Mouse (Mus musculus): Measurements from ENCODE around the gene Gm20431. TPM values are rescaled to one million over a fixed set of nuclear protein-coding genes. Genes with fewer than 3 reads are reported as not detected.
"Not testable (repeated sequence)": the region's sequence is repeated elsewhere in the genome, so short reads cannot be mapped to it uniquely, and the experiment has no call there.

The Gm20431 gene
- polyA plus RNA-seq, 1 experiment = 15.1 TPM

DNA sequence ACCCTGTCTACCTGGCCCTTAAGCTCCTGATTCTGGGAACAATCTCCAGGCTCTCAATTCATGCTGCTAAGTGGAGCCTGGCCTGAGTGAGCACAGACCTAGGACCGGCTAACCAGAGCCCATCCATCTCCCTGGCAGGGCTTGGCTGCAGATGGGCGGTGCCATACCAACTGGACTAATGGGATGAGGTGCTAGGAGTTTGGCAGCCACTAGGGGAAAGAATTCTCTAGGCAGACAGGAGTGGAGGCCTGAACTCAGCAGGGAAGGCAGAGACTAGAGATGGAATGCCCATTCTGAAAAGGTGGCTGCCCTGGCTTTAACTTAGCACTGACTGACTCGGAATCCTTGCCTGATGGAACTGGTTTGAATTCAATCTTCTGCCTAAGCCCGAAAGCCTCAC lies 14.9 kb downstream of the Gm20431 start:
- 51% methylated on average over 4 of the region's 4 CpGs for WGBS
- Histone ChIP-seq H3K27me3 (ENCODE audit: control insufficient read depth, insufficient read depth, low read length) (no peaks in the 10 kb centered on the region), H3K4me3 (replicated peaks; ENCODE audit: insufficient read depth, low read depth, low read length) (no peak overlapping the region), H3K27ac (ENCODE audit: insufficient read depth, low read length) (no peak overlapping the region), H3K4me1 (ENCODE audit: control insufficient read depth, insufficient read depth, low read length) (0 out of 2 replicates have a peak, but pooled peaks cover 4% of the 10 kb centered on the region)
- DNase-seq = no peak
- TF ChIP-seq POLR2A (IDR thresholded peaks at IDR 0.05; ENCODE audit: borderline replicate concordance, insufficient read depth, low read length) (no peak), CTCF (IDR thresholded peaks at IDR 0.05; ENCODE audit: borderline replicate concordance, insufficient read depth, low read depth, low read length) (no peak)

DNA sequence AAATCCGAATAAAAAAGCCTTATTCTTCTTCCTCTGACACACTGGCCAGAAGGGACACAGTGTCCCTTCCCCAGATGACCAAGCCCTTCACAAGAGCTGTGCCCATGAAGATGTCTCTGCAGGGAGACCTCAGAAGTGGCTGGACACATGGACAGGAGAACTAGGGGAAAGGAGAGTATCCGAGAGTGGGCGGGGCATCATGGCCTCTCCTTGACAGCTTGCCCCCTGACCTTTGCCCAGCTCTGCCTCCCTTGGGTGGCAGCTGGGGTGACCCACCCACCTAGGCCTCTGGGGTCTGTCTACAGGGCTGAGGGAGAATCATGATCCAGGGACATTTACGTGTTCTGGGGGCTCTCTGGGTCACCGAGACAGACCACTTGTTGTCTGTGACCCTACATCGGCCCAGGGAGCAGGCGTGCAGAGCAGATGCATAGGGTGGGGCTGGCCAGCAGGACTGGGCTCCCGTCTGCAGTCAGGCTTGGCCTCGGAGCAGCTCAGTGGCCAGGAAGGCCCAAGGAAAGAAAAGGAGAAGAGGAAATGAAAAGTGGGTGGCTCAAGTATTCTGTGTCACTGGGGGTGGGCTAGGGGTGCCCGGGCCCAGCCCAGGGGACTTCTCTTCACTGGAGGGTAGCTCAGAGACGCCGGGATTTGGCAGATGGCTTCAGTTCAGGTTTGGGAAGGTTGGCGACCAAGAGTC lies 17.8 kb downstream of the Gm20431 start:
- not testable (repeated sequence) for H3K27me3 ChIP-seq (ENCODE audit: control insufficient read depth, insufficient read depth, low read length); H3K4me3 ChIP-seq (replicated peaks; ENCODE audit: insufficient read depth, low read depth, low read length); H3K27ac ChIP-seq (ENCODE audit: insufficient read depth, low read length); DNase-seq; H3K4me1 ChIP-seq (ENCODE audit: control insufficient read depth, insufficient read depth, low read length)
- 70% methylated on average over 13 of the region's 13 CpGs for WGBS

DNA sequence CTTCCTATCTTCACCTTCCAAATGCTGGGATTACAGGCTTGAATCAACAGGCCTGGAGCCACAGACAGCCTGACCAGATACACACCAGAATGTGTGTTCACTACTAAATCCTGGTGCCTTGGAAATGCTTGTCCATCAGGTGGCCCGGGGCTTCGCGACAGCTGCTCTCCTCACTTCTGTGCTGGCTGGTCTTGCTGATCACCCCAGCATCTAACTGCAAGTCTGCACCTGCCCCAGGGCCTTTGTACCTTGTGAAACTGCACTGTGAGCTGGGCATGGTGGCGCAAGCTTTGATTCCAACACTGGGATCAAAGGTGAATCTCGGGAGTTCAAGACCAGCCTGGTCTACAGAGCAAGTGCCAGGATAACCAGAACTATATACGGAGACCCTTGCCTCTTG lies 19.1 kb downstream of the Gm20431 start:
- Histone ChIP-seq H3K4me1 (ENCODE audit: control insufficient read depth, insufficient read depth, low read length) (no peaks in the 10 kb centered on the region), H3K27ac (ENCODE audit: insufficient read depth, low read length) (no peak overlapping the region), H3K27me3 (ENCODE audit: control insufficient read depth, insufficient read depth, low read length) (no peaks in the 10 kb centered on the region), H3K4me3 (replicated peaks; ENCODE audit: insufficient read depth, low read depth, low read length) (no peak overlapping the region)
- WGBS = 83% methylated on average over 6 of the region's 6 CpGs
- DNase-seq = no peak
- TF ChIP-seq POLR2A (IDR thresholded peaks at IDR 0.05; ENCODE audit: borderline replicate concordance, insufficient read depth, low read length) = no peak

DNA sequence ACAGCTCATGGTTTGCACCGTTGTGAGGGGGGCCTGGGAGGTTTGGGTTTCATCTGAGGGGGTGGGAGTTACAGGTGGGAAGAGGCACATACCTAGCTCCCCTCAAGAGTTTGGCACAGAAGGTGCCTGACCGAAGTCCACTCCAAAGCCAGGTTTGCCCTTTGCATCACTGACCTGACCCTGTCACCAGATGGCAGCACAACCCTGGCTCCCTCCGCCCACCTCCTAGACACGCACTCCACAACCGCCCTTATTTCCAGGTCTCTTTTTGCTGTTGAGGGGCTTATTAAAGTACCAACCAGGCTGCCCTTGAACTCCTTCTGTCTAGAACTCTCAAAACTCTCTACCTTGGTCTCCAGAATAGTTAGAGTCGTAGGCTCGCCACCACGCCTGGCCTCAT lies 20.0 kb downstream of the Gm20431 start:
- peak; percentile 60; the same call in 1 of the 2 replicates for TF ChIP-seq CTCF (IDR thresholded peaks at IDR 0.05; ENCODE audit: borderline replicate concordance, insufficient read depth, low read depth, low read length)
- TF ChIP-seq POLR2A (IDR thresholded peaks at IDR 0.05; ENCODE audit: borderline replicate concordance, insufficient read depth, low read length) = no peak
- Histone ChIP-seq H3K27ac (ENCODE audit: insufficient read depth, low read length) (no peak overlapping the region), H3K4me3 (replicated peaks; ENCODE audit: insufficient read depth, low read depth, low read length) (no peak overlapping the region), H3K4me1 (ENCODE audit: control insufficient read depth, insufficient read depth, low read length) (no peaks in the 10 kb centered on the region), H3K27me3 (ENCODE audit: control insufficient read depth, insufficient read depth, low read length) (no peaks in the 10 kb centered on the region)
- no peak for DNase-seq
- WGBS = 50% methylated on average over 8 of the region's 8 CpGs

DNA sequence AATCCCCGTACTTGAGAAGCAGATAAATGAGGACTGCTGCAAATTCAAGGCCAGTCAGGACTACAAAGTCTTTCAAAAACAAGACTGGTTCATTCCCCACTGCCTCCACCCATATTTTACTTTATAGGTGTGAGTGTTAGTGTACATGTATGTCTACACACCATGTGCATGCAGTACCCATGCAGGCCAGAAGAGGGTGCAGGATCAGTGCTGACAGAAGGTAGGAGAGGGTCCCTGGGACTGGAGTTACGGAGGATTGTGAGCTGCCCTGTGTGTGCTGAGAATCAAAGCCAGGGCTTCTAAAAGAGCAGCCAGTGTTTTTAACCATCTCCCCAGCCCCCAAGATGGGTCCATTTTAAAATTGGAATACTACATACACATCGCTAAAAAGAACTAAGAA lies 21.0 kb downstream of the Gm20431 start:
- WGBS = 83% methylated on average over 3 of the region's 3 CpGs
- Histone ChIP-seq H3K4me1 (ENCODE audit: control insufficient read depth, insufficient read depth, low read length) (no peaks in the 10 kb centered on the region), H3K27me3 (ENCODE audit: control insufficient read depth, insufficient read depth, low read length) (no peaks in the 10 kb centered on the region), H3K27ac (ENCODE audit: insufficient read depth, low read length) (no peak overlapping the region), H3K4me3 (replicated peaks; ENCODE audit: insufficient read depth, low read depth, low read length) (no peak overlapping the region)
- no peak for DNase-seq
- TF ChIP-seq POLR2A (IDR thresholded peaks at IDR 0.05; ENCODE audit: borderline replicate concordance, insufficient read depth, low read length) (no peak), CTCF (IDR thresholded peaks at IDR 0.05; ENCODE audit: borderline replicate concordance, insufficient read depth, low read depth, low read length) (peak; percentile 52)

DNA sequence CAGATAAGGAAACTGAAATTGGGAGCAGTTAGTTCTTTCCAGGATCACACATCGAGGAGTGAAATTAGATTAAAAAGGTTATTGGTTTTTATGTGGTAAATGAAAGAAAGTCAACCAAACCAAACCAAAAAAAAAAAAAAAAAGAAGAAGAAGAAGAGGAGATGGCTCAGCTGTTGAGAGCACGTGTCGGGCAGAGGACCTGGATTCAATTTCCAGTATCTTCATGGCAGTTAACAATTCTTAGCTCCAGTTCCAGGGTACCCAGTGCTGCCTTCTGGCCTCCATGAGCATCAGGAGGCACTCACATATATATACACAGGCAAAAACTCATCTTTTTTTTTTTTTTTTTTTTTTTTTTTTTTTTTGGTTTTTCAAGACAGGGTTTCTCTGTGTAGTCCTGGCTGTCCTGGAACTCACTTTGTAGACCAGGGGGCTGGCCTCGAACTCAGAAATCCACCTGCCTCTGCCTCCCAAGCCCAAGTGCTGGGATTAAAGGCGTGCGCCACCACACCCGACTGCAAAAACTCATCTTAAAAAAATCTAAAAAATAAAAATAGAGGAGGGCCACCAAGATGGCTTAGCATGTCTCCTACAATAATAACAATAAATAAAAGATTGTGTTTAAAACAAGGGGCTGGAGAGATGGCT lies 26.3 kb downstream of the Gm20431 start:
- no peak for TF ChIP-seq POLR2A (IDR thresholded peaks at IDR 0.05; ENCODE audit: borderline replicate concordance, insufficient read depth, low read length)
- TF ChIP-seq CTCF (IDR thresholded peaks at IDR 0.05; ENCODE audit: borderline replicate concordance, insufficient read depth, low read depth, low read length) = no peak
- Histone ChIP-seq H3K4me1 (ENCODE audit: control insufficient read depth, insufficient read depth, low read length) (peaks cover 10% of the 10 kb centered on the region), H3K4me3 (replicated peaks; ENCODE audit: insufficient read depth, low read depth, low read length) (peak overlapping the region; percentile 43), H3K27me3 (ENCODE audit: control insufficient read depth, insufficient read depth, low read length) (no peaks in the 10 kb centered on the region), H3K27ac (ENCODE audit: insufficient read depth, low read length) (no peak overlapping the region)
- WGBS = 69% methylated on average over 7 of the region's 7 CpGs
- no peak for DNase-seq

DNA sequence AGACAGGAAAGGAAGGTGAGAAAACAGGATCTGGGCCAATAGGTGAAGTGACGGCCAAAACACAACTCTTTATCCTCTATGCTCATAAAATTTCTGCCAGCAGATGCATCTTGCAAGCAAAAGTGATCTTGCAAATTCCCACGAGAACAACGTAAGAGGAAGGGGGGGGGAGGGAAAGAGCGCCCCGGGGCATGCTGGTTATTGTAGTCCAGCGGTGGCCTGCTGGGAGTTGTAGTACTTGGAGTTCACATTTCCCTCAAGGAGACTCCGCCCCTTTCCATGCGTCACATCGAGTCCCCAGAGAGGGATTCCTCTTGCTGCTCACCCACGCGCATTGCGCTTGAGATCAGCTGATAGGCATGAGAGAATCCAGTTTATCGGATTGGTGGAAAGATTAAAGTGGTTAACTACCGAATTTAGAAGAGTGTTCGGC lies 26.9 kb downstream of the Gm20431 start:
- Histone ChIP-seq H3K27ac (ENCODE audit: insufficient read depth, low read length) (peak overlapping the region; percentile 61; the same call in 1 of the 2 replicates), H3K4me3 (replicated peaks; ENCODE audit: insufficient read depth, low read depth, low read length) (peak overlapping the region; percentile 43), H3K4me1 (ENCODE audit: control insufficient read depth, insufficient read depth, low read length) (peaks cover 16% of the 10 kb centered on the region), H3K27me3 (ENCODE audit: control insufficient read depth, insufficient read depth, low read length) (no peaks in the 10 kb centered on the region)
- peak; percentile 95 to 97 for DNase-seq
- under 1% methylated on average over 15 of the region's 15 CpGs for WGBS
- TF ChIP-seq POLR2A (IDR thresholded peaks at IDR 0.05; ENCODE audit: borderline replicate concordance, insufficient read depth, low read length) (peak; percentile 73; the same call in 1 of the 2 replicates), CTCF (IDR thresholded peaks at IDR 0.05; ENCODE audit: borderline replicate concordance, insufficient read depth, low read depth, low read length) (no peak)

DNA sequence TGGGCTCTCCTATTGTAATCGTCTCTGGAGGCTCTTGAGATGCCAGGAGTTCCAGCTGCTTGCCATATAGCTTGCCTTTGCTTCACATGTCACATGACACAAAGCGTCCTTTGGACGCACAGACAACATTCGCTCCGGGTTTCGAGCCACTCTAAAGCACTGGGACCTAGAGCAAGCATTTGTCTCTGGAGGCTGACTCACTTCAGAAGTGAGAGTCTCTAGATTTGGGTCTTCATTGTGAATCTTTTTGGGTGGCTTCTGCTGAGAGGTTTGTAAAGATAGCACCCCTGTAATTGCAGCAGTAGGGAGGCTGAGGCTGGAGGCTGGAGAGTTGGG lies 27.8 kb downstream of the Gm20431 start:
- no peak overlapping the region for H3K27ac ChIP-seq (ENCODE audit: insufficient read depth, low read length)

More for the DNA sequence above, 27.8 kb downstream of the Gm20431 start:
- Histone ChIP-seq H3K27me3 (ENCODE audit: control insufficient read depth, insufficient read depth, low read length) (no peaks in the 10 kb centered on the region), H3K4me1 (ENCODE audit: control insufficient read depth, insufficient read depth, low read length) (peaks cover 24% of the 10 kb centered on the region), H3K4me3 (replicated peaks; ENCODE audit: insufficient read depth, low read depth, low read length) (no peak overlapping the region)
- TF ChIP-seq CTCF (IDR thresholded peaks at IDR 0.05; ENCODE audit: borderline replicate concordance, insufficient read depth, low read depth, low read length) (no peak), POLR2A (IDR thresholded peaks at IDR 0.05; ENCODE audit: borderline replicate concordance, insufficient read depth, low read length) (no peak)
- DNase-seq = no peak
- WGBS = 85% methylated on average over 6 of the region's 6 CpGs

Measured in cerebellum, adult 2 months (tissue).